8 mouse cellular contexts compared by ENCODE assay signal in genomic region chr8:126944781-126945691, GRCm38 (mm10). TPM values are rescaled to one million over a fixed set of nuclear protein-coding genes. Genes with fewer than 3 reads are reported as not detected.
A peak's percentile ranks its signal among the peaks of the same experiment; 100 is the strongest.
DNase-seq lines count a peak whose midpoint lies in the region; ATAC-seq and TF ChIP-seq lines count a peak whose summit lies in the region.

No protein-coding gene starts in this region.

- no peaks in the 10 kb centered on the region for H3K9me3 ChIP-seq in MEL (replicated peaks; ENCODE audit: insufficient read depth, low read length)
- H3K9me3 ChIP-seq in liver, embryonic 13.5 days (replicated peaks), result no peaks in the 10 kb centered on the region
- H3K9me3 ChIP-seq in neural tube, embryonic 14.5 days (ENCODE audit: control insufficient read depth, low read length), result no peaks in the 10 kb centered on the region

- peak; percentile 61 for ATAC-seq in liver, embryonic 13.5 days (ENCODE audit: low read depth)
- peak; percentile 77 for ATAC-seq in neural tube, embryonic 14.5 days (ENCODE audit: low read depth)

- no peak for TF ChIP-seq CTCF in MEL (IDR thresholded peaks at IDR 0.05 in 2 of 3, conservative IDR thresholded peaks at IDR 0.05 in 1 of 3; ENCODE audit: control insufficient read depth in 1 of 3, insufficient read depth in 1 of 3, low read depth in 2 of 3, low read length in 3 of 3, poor library complexity in 1 of 3, severe bottlenecking in 1 of 3)

- TF ChIP-seq EP300 in MEL (IDR thresholded peaks at IDR 0.05; ENCODE audit: low read depth in 1 of 2, low read length in 2 of 2), result no peak

- WGBS in liver, embryonic 13.5 days (ENCODE audit: insufficient replicate concordance), result under 1% methylated on average over 46 of the region's 46 CpGs
- under 1% methylated on average over 46 of the region's 46 CpGs for whole genome bisulfite sequencing in neural tube, embryonic 14.5 days

- H3K27me3 ChIP-seq in MEL (ENCODE audit: control insufficient read depth in 1 of 2, insufficient read depth in 2 of 2, low read length in 2 of 2), result no peaks in the 10 kb centered on the region
- no peaks in the 10 kb centered on the region for H3K27me3 ChIP-seq in liver, embryonic 13.5 days
- no peaks in the 10 kb centered on the region for H3K27me3 ChIP-seq in neural tube, embryonic 14.5 days (ENCODE audit: control insufficient read depth, insufficient read depth, low read length)

- peak; percentile 73 for DNase-seq in A20 (ENCODE audit: low read depth, low spot score)
- peak; percentile 71 for DNase-seq in MEL (ENCODE audit: low read depth, low spot score)
- peak; percentile 58 for DNase-seq in cerebellum, adult 9-10 months
- DNase-seq in forelimb bud, embryonic 11.5 days (ENCODE audit: low read depth, low spot score), result peak; percentile 52
- peak; percentile 88 for DNase-seq in kidney, adult 8-10 months
- DNase-seq in liver, embryonic 13.5 days, result peak; percentile 22
- peak; percentile 50 for DNase-seq in thymus, postnatal 14 days

- H3K79me2 ChIP-seq in MEL (ENCODE audit: control insufficient read depth, insufficient read depth, low read length, poor library complexity), result peaks cover 55% of the 10 kb centered on the region

- peak overlapping the region; percentile 98 for H3K4me3 ChIP-seq in MEL (ENCODE audit: control insufficient read depth in 1 of 2, insufficient read depth in 1 of 2, low read depth in 2 of 2, low read length in 2 of 2)
- peak overlapping the region; percentile 91 for H3K4me3 ChIP-seq in liver, embryonic 13.5 days (replicated peaks)
- peak overlapping the region; percentile 68 for H3K4me3 ChIP-seq in neural tube, embryonic 14.5 days (ENCODE audit: low read depth, low read length)

- H3K9ac ChIP-seq in MEL (ENCODE audit: control insufficient read depth, low read depth, low read length, poor library complexity, severe bottlenecking), result peak overlapping the region; percentile 96
- H3K9ac ChIP-seq in liver, embryonic 13.5 days, result peak overlapping the region; percentile 94
- peak overlapping the region; percentile 72 for H3K9ac ChIP-seq in neural tube, embryonic 14.5 days (replicated peaks; ENCODE audit: low read depth, low read length)

- TF ChIP-seq POLR2A in MEL (IDR thresholded peaks at IDR 0.05; ENCODE audit: control insufficient read depth in 1 of 2, insufficient read depth in 1 of 2, low read depth in 1 of 2, low read length in 2 of 2, poor library complexity in 1 of 2), result peak in 1 of 2 experiments; percentile 20; a peak in 1 of 4 replicates

- TF ChIP-seq RAD21 in MEL (IDR thresholded peaks at IDR 0.05; ENCODE audit: low read depth, low read length), result no peak

- peaks cover 27 to 30% of the 10 kb centered on the region in 2 experiments for H3K36me3 ChIP-seq in MEL (ENCODE audit: control insufficient read depth in 1 of 2, insufficient read depth in 2 of 2, low read length in 2 of 2)
- peaks cover 43% of the 10 kb centered on the region for H3K36me3 ChIP-seq in liver, embryonic 13.5 days
- H3K36me3 ChIP-seq in neural tube, embryonic 14.5 days (ENCODE audit: control insufficient read depth, insufficient read depth, low read length), result no peaks in the 10 kb centered on the region; the same call in 1 of the 2 replicates

- H3K4me2 ChIP-seq in liver, embryonic 13.5 days, result peak overlapping the region; percentile 90
- H3K4me2 ChIP-seq in neural tube, embryonic 14.5 days (ENCODE audit: low read depth, low read length), result peak overlapping the region; percentile 92

- peak overlapping the region; percentile 74 for H3K27ac ChIP-seq in MEL (ENCODE audit: control insufficient read depth, low read depth, low read length)
- H3K27ac ChIP-seq in liver, embryonic 13.5 days, result peak overlapping the region; percentile 81
- H3K27ac ChIP-seq in neural tube, embryonic 14.5 days (ENCODE audit: low read depth, low read length), result peak overlapping the region; percentile 80

- peaks cover 5 to 10% of the 10 kb centered on the region in 2 experiments; a peak in 3 of 4 replicates for H3K4me1 ChIP-seq in MEL (ENCODE audit: control insufficient read depth in 1 of 2, insufficient read depth in 2 of 2, low read length in 2 of 2)
- peaks cover 43% of the 10 kb centered on the region for H3K4me1 ChIP-seq in liver, embryonic 13.5 days (replicated peaks)
- H3K4me1 ChIP-seq in neural tube, embryonic 14.5 days (ENCODE audit: control insufficient read depth, insufficient read depth, low read length), result peaks cover 17% of the 10 kb centered on the region

TF ChIP-seq in MEL, 35 proteins besides CTCF, POLR2A, EP300 and RAD21:
- TF ChIP-seq UBTF (IDR thresholded peaks at IDR 0.05; ENCODE audit: borderline replicate concordance, insufficient read depth, low read depth, low read length), result no peak
- peak; percentile 22; the same call in 1 of the 2 replicates for TF ChIP-seq KAT2A (conservative IDR thresholded peaks at IDR 0.05; ENCODE audit: low read depth, low read length)
- no peak for TF ChIP-seq NRF1 (IDR thresholded peaks at IDR 0.05; ENCODE audit: insufficient read depth, low read depth, low read length, poor library complexity, severe bottlenecking)
- peak; percentile 66; the same call in 1 of the 2 replicates for TF ChIP-seq USF1 (IDR thresholded peaks at IDR 0.05; ENCODE audit: low read depth, low read length)
- TF ChIP-seq ELF1 (IDR thresholded peaks at IDR 0.05; ENCODE audit: low read depth, low read length), result no peak
- no peak for TF ChIP-seq MYB (IDR thresholded peaks at IDR 0.05; ENCODE audit: low read depth, low read length)
- no peak for TF ChIP-seq GABPA (IDR thresholded peaks at IDR 0.05; ENCODE audit: low read depth, low read length)
- peak; percentile 24; the same call in 1 of the 2 replicates for TF ChIP-seq MAX (IDR thresholded peaks at IDR 0.05; ENCODE audit: low read length)
- TF ChIP-seq E2F4 (IDR thresholded peaks at IDR 0.05; ENCODE audit: borderline replicate concordance, low read depth, low read length), result no peak
- no peak for TF ChIP-seq HCFC1 (IDR thresholded peaks at IDR 0.05; ENCODE audit: low read depth, low read length)
- no peak for TF ChIP-seq USF2 (IDR thresholded peaks at IDR 0.05; ENCODE audit: borderline replicate concordance in 1 of 2, insufficient read depth in 1 of 2, low read depth in 1 of 2, low read length in 2 of 2)
- TF ChIP-seq ZC3H11A (IDR thresholded peaks at IDR 0.05; ENCODE audit: low read depth, low read length), result no peak
- TF ChIP-seq RCOR1 (IDR thresholded peaks at IDR 0.05; ENCODE audit: low read depth, low read length), result no peak
- 0 out of 2 replicates have a peak, but pooled peaks have one; percentile 15 for TF ChIP-seq ZMIZ1 (IDR thresholded peaks at IDR 0.05; ENCODE audit: low read depth, low read length)
- no peak for TF ChIP-seq POLR2AphosphoS5 (IDR thresholded peaks at IDR 0.05; ENCODE audit: borderline replicate concordance, low read depth, low read length)
- peak; percentile 14; the same call in 1 of the 2 replicates for TF ChIP-seq CHD1 (IDR thresholded peaks at IDR 0.05; ENCODE audit: low read depth, low read length)
- peak; percentile 90 for TF ChIP-seq MXI1 (IDR thresholded peaks at IDR 0.05; ENCODE audit: low read depth, low read length)
- TF ChIP-seq MYC (IDR thresholded peaks at IDR 0.05; ENCODE audit: low read depth, low read length), result 0 out of 2 replicates have a peak, but pooled peaks have one; percentile 37

RNA-seq across cellular contexts. Expression of gene Tomm20, which starts 0.6 kb away (rescaled TPM):
- 618 and 676 TPM in 2 replicates for total RNA-seq in MEL (2012; rRNA removed)
- 100 to 1,000 TPM in 1 of 2 experiments, not detected in 1; 886 TPM for polyA plus RNA-seq in MEL (2012; ENCODE audit: insufficient read depth in 1 of 2, insufficient read length in 2 of 2, low read depth in 1 of 2, low replicate concordance in 2 of 2, missing spikeins in 1 of 2)
- 202 and 204 TPM in 2 replicates for polyA plus RNA-seq in liver, embryonic 13.5 days (2015; fragmentation: Nextera tagmentation; extraction: Ambion mirVana)
- polyA plus RNA-seq in neural tube, embryonic 14.5 days (2014; fragmentation: Nextera tagmentation; extraction: Ambion mirVana), result 219 and 222 TPM in 2 replicates

RNA-seq across cellular contexts. Expression of gene Rbm34, which starts 25.8 kb away (rescaled TPM):
- total RNA-seq in MEL (2012; rRNA removed), result 24.4 and 25.9 TPM in 2 replicates
- polyA plus RNA-seq in MEL (2012; ENCODE audit: insufficient read depth in 1 of 2, insufficient read length in 2 of 2, low read depth in 1 of 2, low replicate concordance in 2 of 2, missing spikeins in 1 of 2), result 10 to 100 TPM in 1 of 2 experiments, not detected in 1; 25.9 TPM
- 16.5 and 19.2 TPM in 2 replicates for polyA plus RNA-seq in liver, embryonic 13.5 days (2015; fragmentation: Nextera tagmentation; extraction: Ambion mirVana)
- polyA plus RNA-seq in neural tube, embryonic 14.5 days (2014; fragmentation: Nextera tagmentation; extraction: Ambion mirVana), result 25.4 and 26.4 TPM in 2 replicates

Comparison
In these comparisons a context has a peak if more than half of its experiments do, and no peak if none do; other contexts are left out.
1. Peak in every context shown above with its lines: DNase-seq, ATAC-seq, H3K4me3 ChIP-seq and H3K27ac ChIP-seq.
2. DNase-seq: peak in every context shown above with its lines; median percentile 88 in kidney, adult 8-10 months; 73 in A20; 71 in MEL; 58 in cerebellum, adult 9-10 months; 52 in forelimb bud, embryonic 11.5 days; 50 in thymus, postnatal 14 days; 22 in liver, embryonic 13.5 days.